Mouse (Mus musculus) inflammation-experienced regulatory T-cells, adult 16 weeks (primary cell): ENCODE data around the gene Alkbh7. TPM values are rescaled to one million over a fixed set of nuclear protein-coding genes. Genes with fewer than 3 reads are reported as not detected.

Source experiments
- polyA plus RNA-seq: library from polyadenylated mRNA; unstranded; fragments of 100-300 nt; shearing (Covaris generic); gene quantifications from one replicate; pipeline ENCODE4 v1.2.1, GENCODE M21; 2017

Alkbh7 gene
- 37.9 TPM for polyA plus RNA-seq

GRCm38 (mm10) chr17:56997029-56997667 is at the start of gene Alkbh7:
Gene Alkbh7 (plus strand): TSS chr17:56997339.

GRCm38 (mm10) chr17:56982013-56982412 is 15.1 kb upstream of the Alkbh7 start, which contains the start of gene Acer1:
Gene Acer1 (minus strand): TSS chr17:56982126.

GRCm38 (mm10) chr17:56990115-56990746 is 6.9 kb upstream of the Alkbh7 start, which contains the start of gene Clpp:
Gene Clpp (plus strand): TSS chr17:56990305.

GRCm38 (mm10) chr17:56999968-57000609 is 3.0 kb downstream of the Alkbh7 start, which contains the start of gene Pspn:
Gene Pspn (minus strand): TSS chr17:57000018.

GRCm38 (mm10) chr17:57011236-57012141 is 14.3 kb downstream of the Alkbh7 start, which contains the start of the genes Gtf2f1 and Gm17949:
Gene Gtf2f1 (minus strand): TSS chr17:57011288.
Gene Gm17949 (plus strand): TSS chr17:57011469.

DNA sequence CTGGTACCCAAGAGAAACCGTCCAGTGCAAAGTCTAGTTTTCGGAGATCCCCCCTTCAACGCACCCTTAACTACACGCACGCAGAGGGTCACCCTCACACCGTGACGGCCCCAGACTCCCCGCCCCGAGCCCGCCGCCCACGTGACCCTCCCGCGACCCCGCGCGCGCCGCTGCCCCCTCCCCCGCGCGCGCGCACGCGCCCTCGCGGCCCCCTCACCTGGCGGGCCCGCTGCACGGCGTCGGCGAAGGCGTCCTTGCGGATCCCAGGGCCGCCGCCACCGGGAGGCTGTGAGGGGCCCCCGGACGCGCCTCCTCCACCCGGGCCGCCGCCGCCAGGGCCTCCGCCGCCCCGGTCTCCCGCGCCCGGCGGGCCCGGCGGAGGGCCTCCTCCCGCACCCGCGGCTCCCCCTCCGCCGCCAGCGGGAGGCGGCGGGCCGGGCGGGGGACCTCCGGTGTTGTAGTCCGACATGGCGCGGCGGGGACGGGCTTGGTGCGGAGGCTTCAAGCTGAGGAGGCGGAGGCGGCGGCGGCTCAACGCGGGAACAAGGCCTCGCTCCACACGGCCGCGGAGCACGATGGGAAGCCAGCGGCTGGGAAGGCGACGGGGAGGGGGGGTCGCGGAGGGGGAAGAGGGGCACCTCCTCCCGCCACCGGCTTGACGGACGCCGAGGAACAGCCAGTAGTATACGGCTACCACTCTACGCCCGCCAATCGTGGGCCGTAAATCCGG is 34.0 kb downstream of the Alkbh7 start, which contains the start of gene Khsrp:
Gene Khsrp (minus strand): TSS at position 592 of the 730 bp plus-strand sequence.

DNA sequence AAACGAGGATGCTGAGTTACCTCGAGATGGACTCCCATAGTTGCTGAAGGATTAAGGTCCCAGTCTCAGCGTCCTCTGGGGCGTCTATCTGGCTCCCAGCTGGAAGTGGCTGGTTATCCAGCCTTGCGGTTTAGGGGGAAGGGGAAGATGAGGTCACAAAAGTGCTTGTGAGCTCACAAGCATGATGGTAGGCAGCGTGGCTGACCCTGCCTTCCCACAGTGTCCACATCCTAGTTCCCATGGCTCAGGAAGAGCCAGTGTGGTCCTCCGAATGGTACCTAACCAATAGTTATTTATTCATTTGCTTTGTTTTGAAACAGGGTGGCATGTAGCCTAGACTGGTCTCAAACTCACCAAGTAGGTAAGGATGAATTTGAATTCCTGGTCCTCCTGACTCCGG is 44.4 kb downstream of the Alkbh7 start, which contains the start of gene Slc25a41:
Gene Slc25a41 (minus strand): TSS at position 101 of the 400 bp plus-strand sequence.

Other genes with a start within 250 kb of the Alkbh7 start
- gene Nrtn, start 239.8 kb upstream of the Alkbh7 start, polyA plus RNA-seq: not detected
- gene Dus3l, start 232.6 kb upstream of the Alkbh7 start, polyA plus RNA-seq: 64.7 TPM
- gene Prr22, start 227.1 kb upstream of the Alkbh7 start, polyA plus RNA-seq: 2.4 TPM
- 1.4 TPM for gene Rfx2, start 166.3 kb upstream of the Alkbh7 start, polyA plus RNA-seq
- not detected for gene Acsbg2, start 122.9 kb upstream of the Alkbh7 start, polyA plus RNA-seq
- 0.11 TPM for gene 1700061G19Rik, start 121.9 kb upstream of the Alkbh7 start, polyA plus RNA-seq
- gene Mllt1, start 61.9 kb upstream of the Alkbh7 start, polyA plus RNA-seq: 4.8 TPM
- gene Acer1, start 15.2 kb upstream of the Alkbh7 start, polyA plus RNA-seq: not detected
- 94.9 TPM for gene Clpp, start 7.0 kb upstream of the Alkbh7 start, polyA plus RNA-seq
- 1.8 TPM for gene Pspn, start 2.7 kb downstream of the Alkbh7 start, polyA plus RNA-seq
- gene Gtf2f1, start 13.9 kb downstream of the Alkbh7 start, polyA plus RNA-seq: 93.0 TPM
- 0.93 TPM for gene Gm17949, start 14.1 kb downstream of the Alkbh7 start, polyA plus RNA-seq
- 7.8 TPM for gene Khsrp, start 34.2 kb downstream of the Alkbh7 start, polyA plus RNA-seq
- gene Slc25a41, start 44.3 kb downstream of the Alkbh7 start, polyA plus RNA-seq: not detected
- gene Crb3, start 61.8 kb downstream of the Alkbh7 start, polyA plus RNA-seq: 3.1 TPM
- 3.8 TPM for gene Slc25a23, start 62.5 kb downstream of the Alkbh7 start, polyA plus RNA-seq
- gene Dennd1c, start 81.2 kb downstream of the Alkbh7 start, polyA plus RNA-seq: 327 TPM
- gene Tubb4a, start 90.4 kb downstream of the Alkbh7 start, polyA plus RNA-seq: 2.0 TPM
- 10.2 TPM for gene Tnfsf9, start 108.0 kb downstream of the Alkbh7 start, polyA plus RNA-seq
- gene Cd70, start 152.4 kb downstream of the Alkbh7 start, polyA plus RNA-seq: 0.35 TPM
- gene Tnfsf14, start 196.8 kb downstream of the Alkbh7 start, polyA plus RNA-seq: 11.9 TPM
- 3.4 TPM for gene C3, start 230.8 kb downstream of the Alkbh7 start, polyA plus RNA-seq